Mouse (Mus musculus) liver, postnatal 0 days (tissue): Measurements from ENCODE around the gene Tmem59l.

Experiments
- CTCF ChIP-seq: sonication (generic); IDR thresholded peaks from 2 replicates; pipeline ENCODE4 v1.5.1; 2016; ENCODE audit warnings: antibody characterized with exemption, low read depth
- EP300 ChIP-seq: IDR thresholded peaks from 2 replicates; pipeline ENCODE4 v1.6.1; 2016; ENCODE audit warnings: antibody characterized with exemption, low read depth, mild to moderate bottlenecking

- no peak for TF ChIP-seq CTCF
- no peak for TF ChIP-seq EP300
These were observed 20.9 kb downstream of the Tmem59l start for GRCm38 (mm10) chr8:70466305-70466704.
